Mouse (Mus musculus) cerebellum, postnatal 10 days (tissue): ENCODE results near the gene Fancc.

ENCODE experiments used
- DNase-seq, 2 experiments: peaks; one replicate each; pipeline ENCODE4 v3.0.0; 2021; ENCODE audit warnings: mixed read lengths in 2 of 2

Fancc gene

GRCm38 (mm10) chr13:63286483-63287102 lies 210.5 kb downstream of the Fancc start:
- peak; percentile 67 to 72 for DNase-seq

- no peak for DNase-seq
Measured at GRCm38 (mm10) chr13:63284748-63285147, 212.3 kb downstream of the Fancc start.

- no peak for DNase-seq
Measured at GRCm38 (mm10) chr13:63283236-63283635, 213.8 kb downstream of the Fancc start.

GRCm38 (mm10) chr13:63281206-63281605 lies 215.9 kb downstream of the Fancc start:
- no peak for DNase-seq

GRCm38 (mm10) chr13:63280344-63280743 lies 216.7 kb downstream of the Fancc start:
- DNase-seq, result no peak

GRCm38 (mm10) chr13:63279807-63280206 lies 217.3 kb downstream of the Fancc start:
- DNase-seq, result no peak

GRCm38 (mm10) chr13:63278796-63279475 lies 218.1 kb downstream of the Fancc start:
- DNase-seq, result peak in 1 of 2 experiments; percentile 30

GRCm38 (mm10) chr13:63278141-63278631 lies 218.9 kb downstream of the Fancc start:
- no peak for DNase-seq

GRCm38 (mm10) chr13:63277316-63277715 lies 219.8 kb downstream of the Fancc start:
- no peak for DNase-seq

- DNase-seq, result no peak
Measured at GRCm38 (mm10) chr13:63276389-63276788, 220.7 kb downstream of the Fancc start.

GRCm38 (mm10) chr13:63274488-63275166 lies 222.5 kb downstream of the Fancc start:
- no peak for DNase-seq

- no peak for DNase-seq
Measured at GRCm38 (mm10) chr13:63273859-63274258, 223.2 kb downstream of the Fancc start.

GRCm38 (mm10) chr13:63272602-63273229 lies 224.4 kb downstream of the Fancc start:
- peak; percentile 57 to 69 for DNase-seq

- peak in 1 of 2 experiments; percentile 16 for DNase-seq
Measured at GRCm38 (mm10) chr13:63272017-63272601, 225.0 kb downstream of the Fancc start.

GRCm38 (mm10) chr13:63270191-63270590 lies 226.9 kb downstream of the Fancc start:
- DNase-seq, result no peak

- no peak for DNase-seq
Measured at GRCm38 (mm10) chr13:63268776-63269175, 228.3 kb downstream of the Fancc start.

GRCm38 (mm10) chr13:63268371-63268770 lies 228.7 kb downstream of the Fancc start:
- DNase-seq, result no peak

- DNase-seq, result no peak
Measured at GRCm38 (mm10) chr13:63262168-63262957, 234.7 kb downstream of the Fancc start.

GRCm38 (mm10) chr13:63261676-63262075 lies 235.4 kb downstream of the Fancc start:
- DNase-seq, result no peak

- DNase-seq, result peak; percentile 47 to 50
Measured at GRCm38 (mm10) chr13:63260753-63261631, 236.1 kb downstream of the Fancc start.

- DNase-seq, result no peak
Measured at GRCm38 (mm10) chr13:63260133-63260532, 236.9 kb downstream of the Fancc start.
